Mouse (Mus musculus) ES-Bruce4 (cell line): Measurements from ENCODE around the gene Klf11. TPM values are rescaled to one million over a fixed set of nuclear protein-coding genes. Genes with fewer than 3 reads are reported as not detected.

Experiments used
- H3K27ac ChIP-seq: 2 replicates; pipeline ENCODE4 v1.5.1; 2012; ENCODE audit warnings: low read length, inconsistent platforms; ENCODE audit not compliant: insufficient read depth
- H3K27me3 ChIP-seq: 2 replicates; pipeline ENCODE4 v1.6.1; 2012; ENCODE audit warnings: mild to moderate bottlenecking, low read length, inconsistent platforms; ENCODE audit not compliant: control insufficient read depth, poor library complexity, insufficient read depth, severe bottlenecking
- H3K36me3 ChIP-seq: 2 replicates; pipeline ENCODE4 v1.6.1; 2012; ENCODE audit warnings: inconsistent platforms, mild to moderate bottlenecking, low read length, moderate library complexity; ENCODE audit not compliant: control insufficient read depth, poor library complexity, insufficient read depth, severe bottlenecking
- H3K4me1 ChIP-seq: one replicate; pipeline ENCODE4 v1.8.1; 2011; ENCODE audit warnings: low read length; ENCODE audit not compliant: control insufficient read depth, insufficient read depth
- H3K4me3 ChIP-seq: 2 replicates; pipeline ENCODE4 v1.5.1; 2011; ENCODE audit warnings: low read depth, mild to moderate bottlenecking, low read length
- H3K9ac ChIP-seq: 2 replicates; pipeline ENCODE4 v1.6.1; 2012; ENCODE audit warnings: low read depth, mild to moderate bottlenecking, inconsistent platforms; ENCODE audit not compliant: poor library complexity, severe bottlenecking
- H3K9me3 ChIP-seq: replicated peaks from 2 replicates; pipeline ENCODE4 v1.6.1; 2012; ENCODE audit warnings: mild to moderate bottlenecking, low read length, inconsistent platforms; ENCODE audit not compliant: control insufficient read depth, poor library complexity, insufficient read depth, severe bottlenecking
- CTCF ChIP-seq: IDR thresholded peaks from one replicate; pipeline ENCODE4 v1.8.1; 2011; ENCODE audit warnings: low read depth, low read length
- EP300 ChIP-seq: IDR thresholded peaks from 2 replicates; pipeline ENCODE4 v1.6.1; 2011; ENCODE audit warnings: low read depth, low read length; ENCODE audit not compliant: insufficient read depth
- POLR2A ChIP-seq: IDR thresholded peaks from one replicate; pipeline ENCODE4 v1.8.1; 2011; ENCODE audit warnings: low read length; ENCODE audit not compliant: insufficient read depth
- polyA plus RNA-seq: library from polyadenylated mRNA; stranded (reverse); fragments of >200 nt; gene quantifications from 2 replicates; pipeline ENCODE4 v1.2.4, GENCODE M21; 2011; ENCODE audit warnings: low read depth; ENCODE audit not compliant: missing spikeins, insufficient read depth, insufficient read length

Gene Klf11
- polyA plus RNA-seq, 1 experiment: 23.8 TPM

- Histone ChIP-seq H3K27ac (no peak overlapping the region), H3K36me3 (peaks cover 43% of the 10 kb centered on the region), H3K9ac (no peak overlapping the region), H3K27me3 (no peaks in the 10 kb centered on the region), H3K4me3 (no peak overlapping the region), H3K9me3 (no peaks in the 10 kb centered on the region), H3K4me1 (peaks cover 3% of the 10 kb centered on the region)
- TF ChIP-seq POLR2A (no peak), CTCF (no peak), EP300 (no peak)
Observed at GRCm38 (mm10) chr12:24656436-24656835, 5.4 kb downstream of the Klf11 start.

- TF ChIP-seq POLR2A: no peak
- no peak for TF ChIP-seq EP300
- no peak for TF ChIP-seq CTCF
- Histone ChIP-seq H3K9me3 (no peaks in the 10 kb centered on the region), H3K36me3 (peaks cover 42% of the 10 kb centered on the region), H3K27ac (no peak overlapping the region), H3K4me3 (no peak overlapping the region), H3K27me3 (no peaks in the 10 kb centered on the region), H3K4me1 (no peaks in the 10 kb centered on the region), H3K9ac (no peak overlapping the region)
Observed at GRCm38 (mm10) chr12:24658998-24659397, 7.9 kb downstream of the Klf11 start.

GRCm38 (mm10) chr12:24659923-24660322 is 8.8 kb downstream of the Klf11 start:
- Histone ChIP-seq H3K27me3 (no peaks in the 10 kb centered on the region), H3K9me3 (no peaks in the 10 kb centered on the region), H3K4me1 (no peaks in the 10 kb centered on the region), H3K9ac (no peak overlapping the region), H3K27ac (no peak overlapping the region), H3K4me3 (no peak overlapping the region), H3K36me3 (peaks cover 42% of the 10 kb centered on the region)
- TF ChIP-seq POLR2A (no peak), CTCF (no peak), EP300 (no peak)

- TF ChIP-seq POLR2A: no peak
- no peak for TF ChIP-seq EP300
- TF ChIP-seq CTCF: no peak
- Histone ChIP-seq H3K9ac (no peak overlapping the region), H3K36me3 (peaks cover 31% of the 10 kb centered on the region), H3K27me3 (no peaks in the 10 kb centered on the region), H3K9me3 (no peaks in the 10 kb centered on the region), H3K4me3 (no peak overlapping the region), H3K27ac (no peak overlapping the region), H3K4me1 (no peaks in the 10 kb centered on the region)
Observed at GRCm38 (mm10) chr12:24661100-24661499, 10.0 kb downstream of the Klf11 start.

- TF ChIP-seq POLR2A: no peak
- no peak for TF ChIP-seq EP300
- TF ChIP-seq CTCF: no peak
- H3K36me3 ChIP-seq: peaks cover 23% of the 10 kb centered on the region
- H3K4me3 ChIP-seq: no peak overlapping the region
Observed at GRCm38 (mm10) chr12:24662131-24662530, 11.1 kb downstream of the Klf11 start.

GRCm38 (mm10) chr12:24680096-24680491 is 29.0 kb downstream of the Klf11 start:
- no peak for TF ChIP-seq CTCF
- no peak for TF ChIP-seq EP300
- TF ChIP-seq POLR2A: no peak
- no peak overlapping the region for H3K27ac ChIP-seq
- peak overlapping the region; percentile 68; the same call in 1 of the 2 replicates for H3K9ac ChIP-seq

More at GRCm38 (mm10) chr12:24662131-24662530, 11.1 kb downstream of the Klf11 start:
- Histone ChIP-seq H3K4me1 (no peaks in the 10 kb centered on the region), H3K9ac (no peak overlapping the region), H3K9me3 (no peaks in the 10 kb centered on the region), H3K27ac (no peak overlapping the region), H3K27me3 (no peaks in the 10 kb centered on the region)

More at GRCm38 (mm10) chr12:24680096-24680491, 29.0 kb downstream of the Klf11 start:
- H3K4me3 ChIP-seq: peak overlapping the region; percentile 74; the same call in 1 of the 2 replicates
- no peaks in the 10 kb centered on the region for H3K9me3 ChIP-seq
- H3K27me3 ChIP-seq: peaks cover 8% of the 10 kb centered on the region
- H3K4me1 ChIP-seq: no peaks in the 10 kb centered on the region
- H3K36me3 ChIP-seq: no peaks in the 10 kb centered on the region
